Mouse (Mus musculus) liver, postnatal 0 days (tissue): ENCODE measurements around the gene Slc22a27. TPM values are rescaled to one million over a fixed set of nuclear protein-coding genes. Genes with fewer than 3 reads are reported as not detected.
A peak's percentile ranks its signal among the peaks of the same experiment; 100 is the strongest.
"Not testable (repeated sequence)": the region's sequence is repeated elsewhere in the genome, so short reads cannot be mapped to it uniquely, and the experiment has no call there.

Source experiments
- ATAC-seq: fragments of 200-750 bp; cut with Nextera tagmentation; 2 replicates; pipeline ENCODE4 v1.8.0; 2017; ENCODE audit warnings: mild to moderate bottlenecking, moderate library complexity
- DNase-seq: peaks from one replicate; pipeline ENCODE4 v3.0.0-alpha.2; 2016
- H3K27ac ChIP-seq: fragments of 300-500 bp; sonication (generic); 2 replicates; pipeline ENCODE4 v1.5.1; 2014; ENCODE audit warnings: antibody characterized with exemption, moderate library complexity, mild to moderate bottlenecking, low read depth
- H3K27me3 ChIP-seq: fragments of 300-500 bp; sonication (generic); 2 replicates; pipeline ENCODE4 v1.6.1; 2014; ENCODE audit warnings: low read length, control low read depth, mixed read lengths; ENCODE audit not compliant: insufficient read depth
- H3K36me3 ChIP-seq: fragments of 300-500 bp; sonication (generic); replicated peaks from 2 replicates; pipeline ENCODE4 v1.6.1; 2014; ENCODE audit warnings: mild to moderate bottlenecking, control low read depth, low read length, moderate library complexity, mixed read lengths; ENCODE audit not compliant: insufficient read depth
- H3K4me1 ChIP-seq: fragments of 300-500 bp; sonication (generic); 2 replicates; pipeline ENCODE4 v1.6.1; 2014; ENCODE audit warnings: antibody characterized with exemption, mild to moderate bottlenecking, control low read depth; ENCODE audit not compliant: insufficient read depth
- H3K4me2 ChIP-seq: fragments of 300-500 bp; sonication (generic); 2 replicates; pipeline ENCODE4 v1.6.1; 2014; ENCODE audit warnings: low read depth, mild to moderate bottlenecking, low read length, moderate library complexity, mixed read lengths
- H3K4me3 ChIP-seq: fragments of 300-500 bp; sonication (generic); 2 replicates; pipeline ENCODE4 v1.5.1; 2014; ENCODE audit warnings: low read depth, low read length
- H3K9ac ChIP-seq: fragments of 300-500 bp; sonication (generic); replicated peaks from 2 replicates; pipeline ENCODE4 v1.6.1; 2014; ENCODE audit warnings: mild to moderate bottlenecking, moderate library complexity
- H3K9me3 ChIP-seq: fragments of 300-500 bp; sonication (generic); 2 replicates; pipeline ENCODE4 v1.6.1; 2016; ENCODE audit warnings: mild to moderate bottlenecking, control low read depth, low read length, mixed read lengths
- CTCF ChIP-seq: sonication (generic); IDR thresholded peaks from 2 replicates; pipeline ENCODE4 v1.5.1; 2016; ENCODE audit warnings: antibody characterized with exemption, low read depth
- EP300 ChIP-seq: IDR thresholded peaks from 2 replicates; pipeline ENCODE4 v1.6.1; 2016; ENCODE audit warnings: antibody characterized with exemption, low read depth, mild to moderate bottlenecking
- WGBS: fragments of 180-500 bp; shearing (Covaris S2); extraction: QIAGEN DNeasy Blood & Tissue Kit; methylation state at CpG from one replicate; pipeline ENCODE4 v1.1.7; 2014; ENCODE audit not compliant: insufficient replicate concordance; 5-methylcytosine and 5-hydroxymethylcytosine counted together
- polyA plus RNA-seq: library from polyadenylated mRNA; unstranded; fragments of >200 nt; fragmentation: Nextera tagmentation; extraction: Ambion mirVana; gene quantifications from 2 replicates; pipeline ENCODE4 v1.2.1, GENCODE M21; 2015

The Slc22a27 gene
- polyA plus RNA-seq, result 0.79 and 0.90 TPM in 2 replicates

DNA sequence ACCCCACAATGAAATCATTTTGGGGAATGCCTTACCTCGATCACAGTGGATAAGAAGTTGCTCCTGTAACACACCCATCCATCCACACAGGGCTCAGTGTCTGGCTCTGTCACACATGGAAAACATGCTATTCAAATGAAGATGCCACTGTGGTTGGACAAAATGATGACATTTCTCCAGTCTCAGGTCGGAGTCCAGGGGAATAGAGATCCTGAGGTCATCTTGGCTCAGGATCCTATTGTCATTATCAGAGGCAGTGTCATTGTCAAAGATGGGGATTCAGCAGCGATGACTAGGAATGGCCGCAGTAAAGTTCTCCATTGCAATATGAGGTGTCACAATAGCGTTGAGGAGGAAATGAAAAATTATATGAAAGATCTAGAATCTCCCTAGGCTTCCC is at the start of gene Slc22a27:
Gene Slc22a27 (minus strand): TSS at position 101 of the 400 bp plus-strand sequence.
- H3K36me3 ChIP-seq, H3K4me1 ChIP-seq, H3K27ac ChIP-seq, H3K4me2 ChIP-seq, H3K9me3 ChIP-seq, H3K9ac ChIP-seq, H3K27me3 ChIP-seq, H3K4me3 ChIP-seq, DNase-seq: not testable (repeated sequence)
- ATAC-seq, result 0 out of 2 replicates have a peak, but pooled peaks have one; percentile 19
- 58% methylated on average over 5 of the region's 5 CpGs for WGBS

DNA sequence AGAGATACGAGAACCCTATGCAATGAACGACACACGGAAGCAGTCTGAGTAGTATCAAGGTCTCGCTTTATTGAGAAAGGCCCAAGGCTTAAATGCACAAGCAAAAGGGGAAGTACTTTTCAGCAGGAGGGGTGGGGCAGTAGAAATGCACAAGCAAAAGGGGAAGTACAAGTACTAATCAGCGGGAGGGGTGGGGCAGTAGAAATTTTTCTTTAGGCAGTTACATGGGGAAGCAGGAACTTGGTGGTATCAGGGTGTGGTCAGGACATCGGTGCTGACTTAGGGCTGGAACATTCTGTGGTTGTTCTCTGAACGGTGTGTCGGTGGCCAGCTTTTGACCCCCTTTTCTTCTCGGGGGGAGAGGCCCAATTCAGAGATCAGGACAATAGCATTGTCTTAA is 45.8 kb upstream of the Slc22a27 start:
- 83% methylated on average over 9 of the region's 9 CpGs for WGBS
- ATAC-seq, result not testable (repeated sequence)

DNA sequence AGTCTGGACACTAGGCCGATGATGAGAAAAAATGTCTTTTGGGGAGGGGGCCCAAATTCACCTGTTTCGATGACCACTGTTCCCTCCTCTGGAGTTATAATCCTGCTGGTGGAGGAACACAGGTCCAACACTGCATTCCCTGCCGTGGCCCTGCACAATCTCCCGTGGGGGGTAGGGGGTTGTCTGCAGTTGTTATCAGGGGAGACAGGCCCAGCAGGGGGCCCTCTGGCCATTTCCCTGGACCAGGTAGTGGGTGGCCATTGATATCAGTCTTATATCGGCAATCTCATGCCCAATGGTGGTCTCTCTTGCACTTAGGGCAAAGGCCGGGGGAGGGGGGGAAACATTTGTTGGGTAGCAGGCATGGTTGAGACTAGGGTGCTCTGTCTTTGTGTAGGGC is 43.3 kb upstream of the Slc22a27 start:
- DNase-seq, H3K9ac ChIP-seq, H3K27ac ChIP-seq, H3K9me3 ChIP-seq, H3K36me3 ChIP-seq, H3K4me1 ChIP-seq, ATAC-seq, H3K4me2 ChIP-seq, H3K27me3 ChIP-seq, H3K4me3 ChIP-seq: not testable (repeated sequence)
- 86% methylated on average over 6 of the region's 6 CpGs for WGBS

More for the DNA sequence above, 45.8 kb upstream of the Slc22a27 start:
- H3K9ac ChIP-seq, H3K27me3 ChIP-seq, H3K4me1 ChIP-seq, DNase-seq, H3K4me3 ChIP-seq, H3K4me2 ChIP-seq, H3K27ac ChIP-seq, H3K36me3 ChIP-seq, H3K9me3 ChIP-seq: not testable (repeated sequence)

- WGBS, result 50% methylated on average over 2 of the region's 2 CpGs
- TF ChIP-seq EP300 (no peak), CTCF (no peak)
- H3K9me3 ChIP-seq, result no peaks in the 10 kb centered on the region
- no peak for DNase-seq
- no peak overlapping the region for H3K9ac ChIP-seq
- no peaks in the 10 kb centered on the region for H3K36me3 ChIP-seq
- H3K4me1 ChIP-seq, result no peaks in the 10 kb centered on the region
- H3K4me3 ChIP-seq, result no peak overlapping the region
- H3K27me3 ChIP-seq, result no peaks in the 10 kb centered on the region
- no peak overlapping the region for H3K4me2 ChIP-seq
- H3K27ac ChIP-seq, result no peak overlapping the region
- no peak for ATAC-seq
Measured at GRCm38 (mm10) chr19:7968703-7969102, 2.9 kb upstream of the Slc22a27 start.

GRCm38 (mm10) chr19:7966550-7966949 is 723 bp upstream of the Slc22a27 start:
- H3K9ac ChIP-seq, H3K27ac ChIP-seq, H3K4me3 ChIP-seq, H3K4me1 ChIP-seq, H3K9me3 ChIP-seq, H3K36me3 ChIP-seq, H3K4me2 ChIP-seq, DNase-seq, H3K27me3 ChIP-seq: not testable (repeated sequence)
- 22% methylated on average over 1 of the region's 1 CpGs for WGBS
- ATAC-seq, result 0 out of 2 replicates have a peak, but pooled peaks have one; percentile 41

DNA sequence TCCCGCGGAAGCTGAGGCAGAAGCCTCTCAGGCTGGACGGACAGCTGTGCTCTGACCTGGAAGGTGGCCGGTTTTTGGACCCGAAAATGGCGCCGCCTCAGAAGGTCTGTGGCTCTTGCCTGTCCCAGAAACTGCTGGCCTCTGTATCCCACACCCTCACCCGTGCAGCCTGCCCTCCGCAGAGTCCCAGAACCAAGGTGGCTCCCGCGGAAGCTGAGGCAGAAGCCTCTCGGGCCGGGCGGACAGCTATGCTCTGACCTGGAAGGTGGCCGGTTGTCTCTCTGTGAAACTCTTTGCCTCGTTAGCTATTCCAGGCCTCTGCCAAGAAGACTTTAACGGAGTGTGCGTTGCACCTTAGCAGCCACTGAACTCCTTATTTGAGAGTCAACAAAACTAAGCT is 26.4 kb downstream of the Slc22a27 start:
- ATAC-seq, H3K36me3 ChIP-seq, DNase-seq, H3K4me1 ChIP-seq, H3K27me3 ChIP-seq, H3K27ac ChIP-seq, H3K9ac ChIP-seq, H3K9me3 ChIP-seq, H3K4me2 ChIP-seq, H3K4me3 ChIP-seq: not testable (repeated sequence)
- 80% methylated on average over 18 of the region's 18 CpGs for WGBS

- no peak overlapping the region for H3K27ac ChIP-seq
- TF ChIP-seq EP300 (no peak), CTCF (no peak)
- WGBS, result 77% methylated on average over 1 of the region's 1 CpGs
- no peak overlapping the region for H3K9ac ChIP-seq
- H3K4me3 ChIP-seq, result no peak overlapping the region
- H3K36me3 ChIP-seq, result no peaks in the 10 kb centered on the region
- DNase-seq (no peak), ATAC-seq (no peak)
- no peaks in the 10 kb centered on the region for H3K4me1 ChIP-seq
- no peaks in the 10 kb centered on the region for H3K9me3 ChIP-seq
- no peaks in the 10 kb centered on the region for H3K27me3 ChIP-seq
- H3K4me2 ChIP-seq, result no peak overlapping the region
Measured at GRCm38 (mm10) chr19:7876626-7877025, 89.2 kb downstream of the Slc22a27 start.
